Mouse (Mus musculus) liver, embryonic 12.5 days (tissue): ENCODE data around the gene Ttc32. TPM values are rescaled to one million over a fixed set of nuclear protein-coding genes. Genes with fewer than 3 reads are reported as not detected.

Source experiments
- ATAC-seq: fragments of 200-750 bp; cut with Nextera tagmentation; 2 replicates; pipeline ENCODE4 v1.8.0; 2017; ENCODE audit warnings: moderate number of reproducible peaks, mild to moderate bottlenecking, moderate library complexity
- H3K27ac ChIP-seq: fragments of 300-500 bp; sonication (generic); 2 replicates; pipeline ENCODE4 v1.5.1; 2016; ENCODE audit warnings: mild to moderate bottlenecking
- H3K27me3 ChIP-seq: fragments of 300-500 bp; sonication (generic); replicated peaks from 2 replicates; pipeline ENCODE4 v1.6.1; 2016; ENCODE audit warnings: mild to moderate bottlenecking, moderate library complexity
- H3K36me3 ChIP-seq: fragments of 300-500 bp; sonication (generic); 2 replicates; pipeline ENCODE4 v1.6.1; 2016; ENCODE audit warnings: mild to moderate bottlenecking, moderate library complexity
- H3K4me1 ChIP-seq: fragments of 300-500 bp; sonication (generic); 2 replicates; pipeline ENCODE4 v1.6.1; 2016
- H3K4me2 ChIP-seq: fragments of 300-500 bp; sonication (generic); 2 replicates; pipeline ENCODE4 v1.6.1; 2016; ENCODE audit warnings: mild to moderate bottlenecking, moderate library complexity
- H3K4me3 ChIP-seq: fragments of 300-500 bp; sonication (generic); 2 replicates; pipeline ENCODE4 v1.5.1; 2016; ENCODE audit warnings: mild to moderate bottlenecking, moderate library complexity
- H3K9ac ChIP-seq: fragments of 300-500 bp; sonication (generic); 2 replicates; pipeline ENCODE4 v1.6.1; 2016; ENCODE audit warnings: mild to moderate bottlenecking, moderate library complexity
- H3K9me3 ChIP-seq: fragments of 300-500 bp; sonication (generic); replicated peaks from 2 replicates; pipeline ENCODE4 v1.6.1; 2016; ENCODE audit warnings: mild to moderate bottlenecking, moderate library complexity
- WGBS: fragments of 180-500 bp; shearing (Covaris S2); methylation state at CpG from one replicate; pipeline ENCODE4 v1.1.7; 2016; ENCODE audit not compliant: insufficient replicate concordance; 5-methylcytosine and 5-hydroxymethylcytosine counted together
- polyA plus RNA-seq: library from polyadenylated mRNA; unstranded; fragments of >200 nt; fragmentation: Nextera tagmentation; extraction: Ambion mirVana; gene quantifications from 2 replicates; pipeline ENCODE4 v1.2.1, GENCODE M21; 2016

Ttc32 gene
- polyA plus RNA-seq, 1 experiment from 2014 or later = 18.3 TPM

DNA sequence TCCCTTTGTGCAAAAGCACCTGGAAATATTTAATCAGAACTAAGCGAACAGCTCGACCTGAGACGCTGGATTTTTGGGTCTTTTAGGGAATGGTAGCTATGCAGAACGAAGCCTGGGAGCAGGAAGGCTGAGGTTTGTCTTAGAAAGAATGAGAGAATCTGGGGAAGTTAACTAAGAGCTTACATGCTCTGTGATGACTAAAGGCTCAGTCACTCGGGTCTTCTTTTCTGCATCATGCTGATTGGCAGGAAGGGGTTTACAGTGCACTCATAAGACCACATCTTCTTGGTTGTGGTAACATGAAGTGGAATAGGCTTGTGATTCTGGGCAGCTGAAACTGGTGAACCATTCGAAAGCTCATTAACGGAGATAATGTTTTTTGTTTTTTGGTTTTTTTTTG is 60.4 kb downstream of the Ttc32 start:
- no peak overlapping the region for H3K4me2 ChIP-seq
- no peak for ATAC-seq

More for the DNA sequence above, 60.4 kb downstream of the Ttc32 start:
- Histone ChIP-seq H3K4me1 (no peaks in the 10 kb centered on the region), H3K27me3 (no peaks in the 10 kb centered on the region), H3K4me3 (no peak overlapping the region), H3K9me3 (no peaks in the 10 kb centered on the region), H3K36me3 (no peaks in the 10 kb centered on the region), H3K9ac (no peak overlapping the region), H3K27ac (no peak overlapping the region)
- WGBS = 64% methylated on average over 7 of the region's 7 CpGs

Other genes starting within 250 kb of the Ttc32 start
- 71.0 and 77.9 TPM in 2 replicates for gene Laptm4a, start 108.3 kb upstream of the Ttc32 start, polyA plus RNA-seq
- gene Matn3, start 82.1 kb upstream of the Ttc32 start, polyA plus RNA-seq = 0.11 and 0.26 TPM in 2 replicates
- gene Wdr35, start 56.1 kb upstream of the Ttc32 start, polyA plus RNA-seq = 2.4 and 2.5 TPM in 2 replicates